Mouse (Mus musculus) embryonic fibroblast, embryonic 13.5 days (primary cell): ENCODE data around the gene Rps17.

Experiments used
- CTCF ChIP-seq: IDR thresholded peaks from 2 replicates; pipeline ENCODE4 v1.5.1; 2011; ENCODE audit warnings: mild to moderate bottlenecking, control low read depth, low read length, moderate library complexity, borderline replicate concordance; ENCODE audit not compliant: insufficient read depth
- POLR2A ChIP-seq: IDR thresholded peaks from 2 replicates; pipeline ENCODE4 v1.6.1; 2011; ENCODE audit warnings: low read depth, mild to moderate bottlenecking, control low read depth, low read length, moderate library complexity

DNA sequence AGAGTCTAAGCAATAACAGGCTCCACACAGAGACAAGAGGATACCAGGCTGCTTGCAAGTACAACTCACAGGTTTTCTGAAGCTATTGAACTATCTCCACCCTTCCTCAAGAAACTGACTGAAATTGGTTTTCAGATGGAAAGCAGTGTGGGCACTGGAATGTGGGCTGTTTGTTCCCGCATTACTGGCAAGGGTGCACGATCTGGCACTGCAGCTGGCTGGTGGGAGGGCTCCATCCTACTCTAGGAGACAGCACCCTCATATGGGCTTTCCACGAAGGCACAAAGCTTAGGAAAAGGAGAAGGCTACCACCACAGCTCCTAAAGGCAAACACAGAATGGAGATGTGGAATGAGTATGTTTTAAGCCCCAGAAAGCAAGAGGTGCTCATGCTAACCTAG, 24.7 kb upstream of the Rps17 start:
- TF ChIP-seq POLR2A (no peak), CTCF (no peak)
